Mouse (Mus musculus) stomach, adult 2 months (tissue): Measurements from ENCODE around the gene Vmn2r85. TPM values are rescaled to one million over a fixed set of nuclear protein-coding genes. Genes with fewer than 3 reads are reported as not detected.

Experiments
- polyA plus RNA-seq: library from polyadenylated mRNA; depleted of rRNA; stranded (reverse); fragments of >200 nt; gene quantifications from 2 replicates; pipeline ENCODE4 v1.2.3, GENCODE M21; 2012; rRNA removed

Gene Vmn2r85
- not detected in 2 replicates for polyA plus RNA-seq

DNA sequence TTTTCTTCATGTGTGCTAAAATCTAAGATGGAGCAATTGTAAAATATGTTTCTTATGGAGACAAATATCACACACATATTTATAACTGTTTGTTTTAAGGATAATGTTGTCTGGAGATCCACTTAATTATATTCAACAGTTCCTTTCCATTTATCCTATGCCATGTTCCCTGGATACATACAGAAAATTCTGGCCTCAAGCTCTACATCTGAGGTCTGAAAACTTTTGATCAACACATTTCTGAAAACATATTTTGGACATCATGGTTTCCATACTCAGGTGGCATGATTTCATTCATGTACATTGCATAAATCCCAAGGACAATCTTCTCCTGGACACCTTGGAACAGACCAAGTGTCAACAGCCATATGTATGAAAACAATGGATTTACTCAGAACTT lies at the start of gene Vmn2r85:
Gene Vmn2r85 (minus strand): TSS at position 101 of the 400 bp plus-strand sequence.

DNA sequence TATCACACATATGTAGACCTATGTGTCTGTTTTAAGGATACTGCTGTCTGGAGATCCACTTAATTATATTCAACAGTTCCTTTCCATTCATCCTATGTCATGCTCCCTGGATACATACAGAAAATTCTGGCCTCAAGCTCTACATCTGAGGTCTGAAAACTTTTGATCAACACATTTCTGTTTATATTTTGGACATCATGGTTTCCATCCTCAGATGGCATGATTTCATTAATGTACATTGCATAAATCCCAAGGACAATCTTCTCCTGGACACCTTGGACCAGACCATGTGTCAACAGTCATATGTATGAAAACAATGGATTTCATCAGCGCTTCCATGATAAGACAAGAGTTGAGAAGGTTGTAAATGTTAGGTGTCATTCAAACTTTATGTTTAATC lies 26.4 kb upstream of the Vmn2r85 start, which contains the start of gene Vmn2r86:
Gene Vmn2r86 (minus strand): TSS at position 101 of the 400 bp plus-strand sequence.

DNA sequence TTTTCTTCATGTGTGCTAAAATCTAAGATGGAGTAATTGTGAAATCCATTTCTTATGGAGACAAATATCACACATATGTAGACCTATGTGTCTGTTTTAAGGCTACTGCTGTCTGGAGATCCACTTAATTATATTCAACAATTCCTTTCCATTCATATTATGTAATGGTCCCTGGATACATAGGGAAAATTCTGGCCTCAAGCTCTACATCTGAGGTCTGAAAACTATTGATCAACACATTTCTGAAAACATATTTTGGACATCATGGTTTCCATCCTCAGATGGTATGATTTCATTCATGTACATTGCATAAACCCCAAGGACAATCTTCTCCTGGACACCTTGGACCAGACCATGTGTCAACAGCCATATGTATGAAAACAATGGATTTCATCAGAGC lies 35.3 kb downstream of the Vmn2r85 start, which contains the start of gene Vmn2r84:
Gene Vmn2r84 (minus strand): TSS at position 101 of the 400 bp plus-strand sequence.

Other genes starting within 250 kb of the Vmn2r85 start
- not detected in 2 replicates for gene Olfr826, start 245.5 kb downstream of the Vmn2r85 start, polyA plus RNA-seq
- gene Olfr827, start 215.3 kb downstream of the Vmn2r85 start, polyA plus RNA-seq, result not detected in 2 replicates
- gene Neurod4, start 149.5 kb downstream of the Vmn2r85 start, polyA plus RNA-seq, result not detected in 2 replicates
- gene Tespa1, start 106.8 kb downstream of the Vmn2r85 start, polyA plus RNA-seq, result 0.08 TPM in 1 of 2 replicates, not detected in the other
- gene Vmn2r84, start 35.4 kb downstream of the Vmn2r85 start, polyA plus RNA-seq, result not detected in 2 replicates
- gene Vmn2r86, start 26.3 kb upstream of the Vmn2r85 start, polyA plus RNA-seq, result not detected in 2 replicates
- not detected in 2 replicates for gene Vmn2r87, start 67.7 kb upstream of the Vmn2r85 start, polyA plus RNA-seq